Mouse (Mus musculus): ENCODE data around the gene Isy1.

GRCm38 (mm10) chr6:87867256-87867655 is 28.7 kb upstream of the Isy1 start:
- TF ChIP-seq ZKSCAN1 (IDR thresholded peaks at IDR 0.05; ENCODE audit: borderline replicate concordance, low read depth, low read length) (no peak), CTCF (conservative IDR thresholded peaks at IDR 0.05 in 1 of 2, IDR thresholded peaks at IDR 0.05 in 1 of 2; ENCODE audit: low read depth in 2 of 2, low read length in 2 of 2) (no peak), POLR2A (IDR thresholded peaks at IDR 0.05; ENCODE audit: low read depth, low read length) (no peak), JUND (conservative IDR thresholded peaks at IDR 0.05; ENCODE audit: low read depth, low read length) (no peak), E2F4 (IDR thresholded peaks at IDR 0.05; ENCODE audit: insufficient replicate concordance, low read depth, low read length) (no peak), SIN3A (IDR thresholded peaks at IDR 0.05; ENCODE audit: low read length) (no peak), EP300 (IDR thresholded peaks at IDR 0.05; ENCODE audit: low read length) (no peak), TCF12 (IDR thresholded peaks at IDR 0.05; ENCODE audit: low read depth, low read length) (no peak), ZC3H11A (IDR thresholded peaks at IDR 0.05; ENCODE audit: low read depth, low read length) (no peak)

All from CH12.LX (cell line).